Mouse (Mus musculus) liver, adult 2 months (tissue): ENCODE data around the gene Dcakd.

Experiments used
- CTCF ChIP-seq: fragments of 200-500 bp; IDR thresholded peaks from 2 replicates; pipeline ENCODE4 v1.5.1; 2011; ENCODE audit warnings: low read depth, low read length, control low read depth
- POLR2A ChIP-seq: fragments of 200-500 bp; IDR thresholded peaks from 2 replicates; pipeline ENCODE4 v1.6.1; 2011; ENCODE audit warnings: low read length, control low read depth; ENCODE audit not compliant: insufficient read depth; ENCODE audit errors: extremely low read depth

DNA sequence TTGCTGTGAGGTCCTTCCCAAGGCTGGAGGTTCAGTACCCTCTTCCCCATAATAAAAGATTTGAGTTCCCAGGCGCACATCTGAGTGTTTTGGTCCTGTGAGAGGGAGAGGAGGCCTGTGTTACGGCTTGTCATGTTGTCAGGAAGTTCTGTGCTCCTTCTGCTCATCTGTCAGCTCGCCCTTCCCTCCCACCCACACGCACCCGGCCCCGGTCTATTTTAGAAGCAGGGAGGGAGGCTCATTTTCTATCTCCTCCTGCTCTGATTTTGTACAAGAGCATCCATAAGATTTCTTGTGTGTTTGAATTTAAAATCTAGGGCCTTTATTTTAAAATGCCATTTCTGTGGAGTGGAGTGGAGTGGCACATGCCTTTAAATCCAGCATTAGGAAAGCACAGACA is 9.9 kb upstream of the Dcakd start:
- TF ChIP-seq CTCF (no peak), POLR2A (no peak)
